Mouse (Mus musculus): ENCODE results near the gene Hmgcs2. TPM values are rescaled to one million over a fixed set of nuclear protein-coding genes. Genes with fewer than 3 reads are reported as not detected.

The Hmgcs2 gene
- total and polyA plus RNA-seq, 2 experiments from 2014 or later = 24.8 to 36.3 TPM

DNA sequence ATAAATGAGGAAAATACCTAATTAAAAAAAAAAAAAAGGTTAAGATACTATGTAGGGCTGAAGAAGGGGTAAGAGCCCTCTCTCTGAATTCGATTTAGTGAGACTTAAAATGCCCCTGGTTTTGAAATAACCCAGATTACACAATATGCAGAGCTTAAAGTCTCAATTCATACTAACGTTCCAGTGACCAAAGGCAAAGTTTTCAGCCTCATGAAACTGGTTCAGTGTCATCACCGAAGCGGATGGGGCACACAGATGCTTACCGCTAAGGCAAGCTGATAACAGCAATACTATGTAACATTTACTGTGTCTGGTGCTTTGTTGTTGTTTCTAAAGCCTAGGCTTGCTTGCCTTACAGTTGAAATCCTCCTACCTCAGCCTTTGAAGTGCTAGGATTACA is 42.0 kb downstream of the Hmgcs2 start:
- Histone ChIP-seq H3K27me3 (ENCODE audit: insufficient read depth, low read length) (no peaks in the 10 kb centered on the region), H3K9ac (replicated peaks; ENCODE audit: low read length, poor library complexity, severe bottlenecking) (no peak overlapping the region), H3K9me3 (ENCODE audit: low read length) (no peaks in the 10 kb centered on the region), H3K4me3 (ENCODE audit: low read depth, low read length) (no peak overlapping the region), H3K27ac (ENCODE audit: low read depth, low read length) (no peak overlapping the region), H3K4me2 (ENCODE audit: low read depth, low read length, poor library complexity, severe bottlenecking) (no peak overlapping the region), H3K36me3 (ENCODE audit: insufficient read depth, low read length) (no peaks in the 10 kb centered on the region), H3K4me1 (ENCODE audit: insufficient read depth, low read length) (no peaks in the 10 kb centered on the region)
- DNase-seq (ENCODE audit: low spot score) (no peak), ATAC-seq (ENCODE audit: low FRiP score) (no peak)
- 89% methylated on average over 5 of the region's 5 CpGs for WGBS
- TF ChIP-seq CTCF (IDR thresholded peaks at IDR 0.05) = no peak

DNA sequence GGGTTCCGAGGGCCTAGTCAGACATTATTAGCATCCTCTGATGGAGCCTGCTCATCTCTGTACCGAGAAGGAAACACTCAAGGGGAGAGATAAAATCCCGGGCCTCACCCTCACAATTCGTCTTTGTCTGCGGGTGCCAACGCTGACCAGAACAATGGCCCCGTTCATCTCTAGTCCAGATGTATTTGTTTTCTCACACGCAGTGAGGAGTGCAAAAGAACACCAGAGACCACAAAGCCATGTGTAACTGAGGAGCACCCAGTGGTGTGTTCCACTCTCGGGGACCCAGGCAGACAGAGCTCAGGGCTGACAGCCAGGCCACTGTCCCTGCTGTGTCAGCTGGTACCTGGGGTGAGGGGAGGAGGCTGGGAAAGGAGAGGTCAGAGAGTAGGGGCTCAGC is 44.0 kb downstream of the Hmgcs2 start:
- no peak overlapping the region for H3K4me2 ChIP-seq (ENCODE audit: low read depth, low read length, poor library complexity, severe bottlenecking)
- no peak overlapping the region for H3K27ac ChIP-seq (ENCODE audit: low read depth, low read length)
- H3K9ac ChIP-seq (replicated peaks; ENCODE audit: low read length, poor library complexity, severe bottlenecking) = no peak overlapping the region
- H3K9me3 ChIP-seq (ENCODE audit: low read length) = no peaks in the 10 kb centered on the region
- H3K36me3 ChIP-seq (ENCODE audit: insufficient read depth, low read length) = no peaks in the 10 kb centered on the region
- H3K4me3 ChIP-seq (ENCODE audit: low read depth, low read length) = no peak overlapping the region
- H3K4me1 ChIP-seq (ENCODE audit: insufficient read depth, low read length) = no peaks in the 10 kb centered on the region
- DNase-seq (ENCODE audit: low spot score) = no peak
- 62% methylated on average over 9 of the region's 9 CpGs for WGBS
- ATAC-seq (ENCODE audit: low FRiP score) = no peak
- no peak for TF ChIP-seq CTCF (IDR thresholded peaks at IDR 0.05)
- H3K27me3 ChIP-seq (ENCODE audit: insufficient read depth, low read length) = no peaks in the 10 kb centered on the region

- 88% methylated on average over 2 of the region's 2 CpGs for WGBS
- H3K4me3 ChIP-seq (ENCODE audit: low read depth, low read length) = no peak overlapping the region
Measured at GRCm38 (mm10) chr3:98334010-98334409, 53.8 kb downstream of the Hmgcs2 start.

DNA sequence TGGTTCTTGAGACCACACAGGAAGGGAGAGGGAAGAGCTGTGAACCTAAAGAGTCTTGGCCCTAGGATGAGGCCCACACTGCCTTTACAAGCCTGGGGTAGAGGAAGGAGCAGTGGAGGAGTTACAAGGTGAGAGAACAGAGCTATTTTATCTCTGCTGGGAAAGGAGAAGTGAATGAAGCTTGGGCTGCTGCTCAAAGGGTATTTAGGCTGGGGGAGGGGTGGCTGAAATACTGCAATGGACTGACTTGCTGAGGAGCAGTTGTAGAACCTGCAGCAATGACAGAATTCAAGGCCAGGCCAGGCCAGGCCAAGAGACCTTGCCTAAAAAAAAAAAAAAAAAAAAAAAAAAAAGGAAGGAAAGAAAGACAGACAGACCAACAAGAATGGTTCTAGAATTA is 55.1 kb downstream of the Hmgcs2 start:
- TF ChIP-seq CTCF (IDR thresholded peaks at IDR 0.05) = no peak
- Histone ChIP-seq H3K27me3 (ENCODE audit: insufficient read depth, low read length) (0 out of 2 replicates have a peak, but pooled peaks cover 3% of the 10 kb centered on the region), H3K4me3 (ENCODE audit: low read depth, low read length) (no peak overlapping the region), H3K4me2 (ENCODE audit: low read depth, low read length, poor library complexity, severe bottlenecking) (no peak overlapping the region), H3K4me1 (ENCODE audit: insufficient read depth, low read length) (peaks cover 7% of the 10 kb centered on the region; the same call in 1 of the 2 replicates), H3K9me3 (ENCODE audit: low read length) (no peaks in the 10 kb centered on the region), H3K36me3 (ENCODE audit: insufficient read depth, low read length) (no peaks in the 10 kb centered on the region), H3K27ac (ENCODE audit: low read depth, low read length) (no peak overlapping the region; the same call in 1 of the 2 replicates), H3K9ac (replicated peaks; ENCODE audit: low read length, poor library complexity, severe bottlenecking) (no peak overlapping the region)
- ATAC-seq (ENCODE audit: low FRiP score) (no peak), DNase-seq (ENCODE audit: low spot score) (no peak)

More at GRCm38 (mm10) chr3:98334010-98334409, 53.8 kb downstream of the Hmgcs2 start:
- Histone ChIP-seq H3K4me1 (ENCODE audit: insufficient read depth, low read length) (peaks cover 7% of the 10 kb centered on the region; the same call in 1 of the 2 replicates), H3K27ac (ENCODE audit: low read depth, low read length) (no peak overlapping the region), H3K9ac (replicated peaks; ENCODE audit: low read length, poor library complexity, severe bottlenecking) (no peak overlapping the region), H3K9me3 (ENCODE audit: low read length) (no peaks in the 10 kb centered on the region), H3K36me3 (ENCODE audit: insufficient read depth, low read length) (no peaks in the 10 kb centered on the region), H3K27me3 (ENCODE audit: insufficient read depth, low read length) (0 out of 2 replicates have a peak, but pooled peaks cover 1% of the 10 kb centered on the region), H3K4me2 (ENCODE audit: low read depth, low read length, poor library complexity, severe bottlenecking) (no peak overlapping the region)
- DNase-seq (ENCODE audit: low spot score) (no peak), ATAC-seq (ENCODE audit: low FRiP score) (no peak)
- no peak for TF ChIP-seq CTCF (IDR thresholded peaks at IDR 0.05)

DNA sequence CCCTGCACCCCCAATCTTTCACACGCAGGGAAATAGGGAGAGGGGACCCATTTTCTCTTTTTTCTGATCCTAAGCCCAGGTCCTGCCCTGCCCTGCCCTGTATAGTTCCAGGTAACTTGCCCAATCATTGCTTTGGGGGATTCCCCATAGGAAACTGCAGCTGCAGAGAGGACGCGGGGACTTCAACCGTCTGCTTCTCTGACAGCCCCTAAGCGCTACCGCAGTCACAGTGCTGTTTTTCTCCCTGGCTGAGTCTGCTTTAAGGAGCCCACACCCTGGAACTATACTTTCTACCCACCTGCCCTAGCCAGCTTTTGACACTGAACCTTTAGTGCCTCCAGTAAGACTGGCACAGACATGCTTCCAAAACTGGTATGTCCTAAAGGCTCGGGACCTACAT is 55.7 kb downstream of the Hmgcs2 start:
- Histone ChIP-seq H3K27me3 (ENCODE audit: insufficient read depth, low read length) (0 out of 2 replicates have a peak, but pooled peaks cover 3% of the 10 kb centered on the region), H3K27ac (ENCODE audit: low read depth, low read length) (no peak overlapping the region), H3K4me3 (ENCODE audit: low read depth, low read length) (no peak overlapping the region), H3K4me1 (ENCODE audit: insufficient read depth, low read length) (peaks cover 7% of the 10 kb centered on the region; the same call in 1 of the 2 replicates), H3K4me2 (ENCODE audit: low read depth, low read length, poor library complexity, severe bottlenecking) (no peak overlapping the region), H3K9me3 (ENCODE audit: low read length) (no peaks in the 10 kb centered on the region), H3K9ac (replicated peaks; ENCODE audit: low read length, poor library complexity, severe bottlenecking) (no peak overlapping the region), H3K36me3 (ENCODE audit: insufficient read depth, low read length) (no peaks in the 10 kb centered on the region)
- WGBS = 59% methylated on average over 7 of the region's 7 CpGs
- no peak for TF ChIP-seq CTCF (IDR thresholded peaks at IDR 0.05)
- DNase-seq (ENCODE audit: low spot score) = no peak
- ATAC-seq (ENCODE audit: low FRiP score) = no peak

- ATAC-seq (ENCODE audit: low FRiP score) (peak; percentile 61), DNase-seq (ENCODE audit: low spot score) (peak; percentile 78)
- 0 out of 2 replicates have a peak overlapping the region, but pooled peaks have one; percentile 24 for H3K9ac ChIP-seq (replicated peaks; ENCODE audit: low read length, poor library complexity, severe bottlenecking)
- no peaks in the 10 kb centered on the region for H3K36me3 ChIP-seq (ENCODE audit: insufficient read depth, low read length)
- no peak overlapping the region for H3K4me3 ChIP-seq (ENCODE audit: low read depth, low read length)
- no peaks in the 10 kb centered on the region for H3K9me3 ChIP-seq (ENCODE audit: low read length)
- H3K4me2 ChIP-seq (ENCODE audit: low read depth, low read length, poor library complexity, severe bottlenecking) = peak overlapping the region; percentile 98
- peaks cover 7% of the 10 kb centered on the region; the same call in 1 of the 2 replicates for H3K4me1 ChIP-seq (ENCODE audit: insufficient read depth, low read length)
- 0 out of 2 replicates have a peak, but pooled peaks cover 3% of the 10 kb centered on the region for H3K27me3 ChIP-seq (ENCODE audit: insufficient read depth, low read length)
- 49% methylated on average over 22 of the region's 22 CpGs for WGBS
- no peak for TF ChIP-seq CTCF (IDR thresholded peaks at IDR 0.05)
- H3K27ac ChIP-seq (ENCODE audit: low read depth, low read length) = peak overlapping the region; percentile 43; the same call in 1 of the 2 replicates
Measured at GRCm38 (mm10) chr3:98336661-98337654, 56.7 kb downstream of the Hmgcs2 start.
